Mouse (Mus musculus) adipose tissue, adult 10 weeks (tissue): ENCODE data around the gene Nrxn2. TPM values are rescaled to one million over a fixed set of nuclear protein-coding genes. Genes with fewer than 3 reads are reported as not detected.

Source experiments
- polyA plus RNA-seq: library from polyadenylated mRNA; stranded (reverse); fragments of 350-450 nt; fragmentation: Illumina TruSeq; extraction: RNeasy Lipid Tissue Mini Kit (QIAGEN cat#74804); gene quantifications from one replicate; pipeline ENCODE4 v1.2.3, GENCODE M21; 2014; ENCODE audit warnings: low read depth, low replicate concordance

Nrxn2 gene
- 1.1 TPM for polyA plus RNA-seq

GRCm38 (mm10) chr19:6418233-6418879 is at the start of gene Nrxn2:
TSS of gene Nrxn2 (plus strand) at chr19:6418731.

GRCm38 (mm10) chr19:6384128-6384527 is 34.4 kb upstream of the Nrxn2 start, which contains the start of gene Pygm:
TSS of gene Pygm (plus strand) at chr19:6384399.

GRCm38 (mm10) chr19:6399285-6400095 is 19.0 kb upstream of the Nrxn2 start, which contains the start of gene Rasgrp2:
TSS of gene Rasgrp2 (plus strand) at chr19:6399340.

GRCm38 (mm10) chr19:6542367-6543034 is 124.0 kb downstream of the Nrxn2 start, which contains the start of gene Slc22a12:
TSS of gene Slc22a12 (minus strand) at chr19:6543032.

Other genes starting within 250 kb of the Nrxn2 start
- 0.65 TPM for gene Majin, start 234.3 kb upstream of the Nrxn2 start, polyA plus RNA-seq
- gene Gpha2, start 192.4 kb upstream of the Nrxn2 start, polyA plus RNA-seq: 0.84 TPM
- 33.8 TPM for gene Ppp2r5b, start 182.9 kb upstream of the Nrxn2 start, polyA plus RNA-seq
- gene Atg2a, start 177.1 kb upstream of the Nrxn2 start, polyA plus RNA-seq: 14.8 TPM
- 53.9 TPM for gene Ehd1, start 142.0 kb upstream of the Nrxn2 start, polyA plus RNA-seq
- gene Cdc42bpg, start 112.3 kb upstream of the Nrxn2 start, polyA plus RNA-seq: 15.2 TPM
- 23.6 TPM for gene Men1, start 83.8 kb upstream of the Nrxn2 start, polyA plus RNA-seq
- 36.8 TPM for gene Map4k2, start 77.6 kb upstream of the Nrxn2 start, polyA plus RNA-seq
- gene Sf1, start 55.0 kb upstream of the Nrxn2 start, polyA plus RNA-seq: 195 TPM
- gene Pygm, start 34.3 kb upstream of the Nrxn2 start, polyA plus RNA-seq: 10.1 TPM
- 44.5 TPM for gene Rasgrp2, start 19.4 kb upstream of the Nrxn2 start, polyA plus RNA-seq
- 0.17 TPM for gene Slc22a12, start 124.3 kb downstream of the Nrxn2 start, polyA plus RNA-seq